Mouse (Mus musculus): Measurements from ENCODE around the gene Degs1. TPM values are rescaled to one million over a fixed set of nuclear protein-coding genes. Genes with fewer than 3 reads are reported as not detected.

Degs1 gene
- polyA plus RNA-seq, 1 experiment from 2014 or later, result 68.0 TPM

DNA sequence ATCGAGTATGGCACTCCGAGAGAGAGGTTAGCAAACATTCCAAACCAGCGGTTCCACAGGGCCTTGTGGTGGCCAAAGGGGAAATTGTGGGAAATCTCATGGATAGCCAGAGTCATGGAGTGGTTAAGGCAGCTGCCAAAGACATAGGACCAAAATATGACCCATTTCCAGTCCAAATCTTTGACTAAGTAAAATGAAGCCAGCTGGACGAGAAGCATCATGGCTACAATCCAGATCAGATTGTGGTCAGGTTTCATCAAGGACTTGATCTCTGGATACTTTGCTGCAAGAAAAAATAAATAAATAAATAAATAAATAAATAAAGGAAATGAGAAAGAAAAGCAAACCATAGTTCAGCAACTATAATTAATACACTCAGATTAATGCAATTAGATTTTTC lies 3.2 kb downstream of the Degs1 start:
- peaks cover 39% of the 10 kb centered on the region for H3K36me3 ChIP-seq
- H3K27me3 ChIP-seq (replicated peaks), result no peaks in the 10 kb centered on the region
- no peak for ATAC-seq (ENCODE audit: low FRiP score, low read depth)
- H3K9ac ChIP-seq, result no peak overlapping the region
- H3K4me3 ChIP-seq, result no peak overlapping the region
- H3K4me1 ChIP-seq, result peaks cover 16% of the 10 kb centered on the region
- no peak overlapping the region for H3K4me2 ChIP-seq (replicated peaks)
- WGBS, result 96% methylated on average over 4 of the region's 4 CpGs
- H3K9me3 ChIP-seq, result no peaks in the 10 kb centered on the region
- no peak overlapping the region for H3K27ac ChIP-seq

DNA sequence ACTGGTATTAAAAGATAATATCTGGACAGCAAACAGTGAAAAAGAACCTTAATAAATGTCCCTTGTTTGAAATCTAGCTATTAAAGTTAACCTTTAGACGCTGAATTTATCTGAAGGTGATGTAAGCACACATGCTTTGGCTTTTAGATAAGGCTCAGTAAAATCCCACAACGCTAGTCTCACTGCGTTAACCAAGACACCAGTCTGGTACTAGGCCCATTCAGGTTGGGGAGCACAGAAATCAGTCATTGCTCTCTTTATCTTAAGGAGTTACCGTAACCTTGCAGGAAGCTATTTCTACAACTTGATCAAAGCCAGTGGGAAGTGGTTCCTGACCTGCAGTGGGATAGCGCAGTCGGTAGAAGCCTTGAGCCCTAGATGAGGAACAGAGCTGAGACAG lies 7.5 kb downstream of the Degs1 start:
- Histone ChIP-seq H3K4me3 (no peak overlapping the region), H3K9me3 (no peaks in the 10 kb centered on the region), H3K4me2 (replicated peaks) (no peak overlapping the region), H3K4me1 (no peaks in the 10 kb centered on the region), H3K27ac (no peak overlapping the region), H3K9ac (no peak overlapping the region), H3K36me3 (peaks cover 40% of the 10 kb centered on the region), H3K27me3 (replicated peaks) (no peaks in the 10 kb centered on the region)
- ATAC-seq (ENCODE audit: low FRiP score, low read depth), result no peak
- WGBS, result 97% methylated on average over 6 of the region's 6 CpGs

DNA sequence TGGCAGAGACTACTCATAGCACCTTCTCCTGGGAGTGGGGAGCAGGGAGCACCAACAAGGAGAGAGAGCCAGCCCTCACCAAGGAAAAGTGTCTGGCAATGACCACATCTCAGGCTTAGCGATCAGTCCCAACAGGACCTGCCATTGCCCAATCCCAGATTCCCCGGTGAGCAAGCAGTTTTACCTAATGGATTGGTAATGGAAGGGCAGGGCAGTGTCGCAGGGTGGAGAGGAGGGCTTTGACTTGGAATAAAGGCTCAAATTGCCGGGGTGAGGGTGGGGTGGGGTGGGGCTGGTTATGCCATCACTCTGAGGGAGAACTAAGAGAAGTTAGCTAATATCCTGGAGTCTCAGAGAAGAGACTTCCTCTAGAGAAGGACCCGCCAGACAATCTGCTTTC lies 11.0 kb downstream of the Degs1 start:
- Histone ChIP-seq H3K9me3 (no peaks in the 10 kb centered on the region), H3K4me3 (no peak overlapping the region), H3K27ac (no peak overlapping the region), H3K9ac (no peak overlapping the region), H3K4me1 (no peaks in the 10 kb centered on the region), H3K36me3 (peaks cover 17% of the 10 kb centered on the region), H3K4me2 (replicated peaks) (no peak overlapping the region), H3K27me3 (replicated peaks) (no peaks in the 10 kb centered on the region)
- ATAC-seq (ENCODE audit: low FRiP score, low read depth), result no peak
- WGBS, result 69% methylated on average over 5 of the region's 5 CpGs

DNA sequence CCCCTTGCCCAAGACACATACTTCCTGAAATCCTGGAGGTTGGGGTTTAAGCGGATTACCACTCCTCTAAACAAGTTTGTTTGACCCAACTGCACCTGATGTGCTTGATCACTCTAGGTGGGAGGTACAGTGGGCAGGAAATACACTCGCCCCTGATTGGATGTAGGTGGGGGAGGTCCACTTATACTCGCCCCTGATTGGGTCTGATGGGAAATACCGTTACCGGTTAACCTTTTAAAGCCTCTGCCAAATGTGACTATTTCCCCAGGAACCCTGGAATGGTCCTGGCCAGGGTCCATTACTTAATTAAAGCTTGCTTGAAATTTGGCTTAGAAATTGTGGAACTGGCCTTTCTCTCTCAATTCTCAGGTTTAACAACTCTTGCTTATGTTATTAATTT lies 11.5 kb downstream of the Degs1 start:
- Histone ChIP-seq H3K27ac (no peak overlapping the region), H3K9ac (no peak overlapping the region), H3K27me3 (replicated peaks) (no peaks in the 10 kb centered on the region), H3K4me2 (replicated peaks) (no peak overlapping the region), H3K4me3 (no peak overlapping the region), H3K9me3 (no peaks in the 10 kb centered on the region), H3K36me3 (peaks cover 15% of the 10 kb centered on the region), H3K4me1 (no peaks in the 10 kb centered on the region)
- 90% methylated on average over 5 of the region's 5 CpGs for WGBS
- no peak for ATAC-seq (ENCODE audit: low FRiP score, low read depth)

DNA sequence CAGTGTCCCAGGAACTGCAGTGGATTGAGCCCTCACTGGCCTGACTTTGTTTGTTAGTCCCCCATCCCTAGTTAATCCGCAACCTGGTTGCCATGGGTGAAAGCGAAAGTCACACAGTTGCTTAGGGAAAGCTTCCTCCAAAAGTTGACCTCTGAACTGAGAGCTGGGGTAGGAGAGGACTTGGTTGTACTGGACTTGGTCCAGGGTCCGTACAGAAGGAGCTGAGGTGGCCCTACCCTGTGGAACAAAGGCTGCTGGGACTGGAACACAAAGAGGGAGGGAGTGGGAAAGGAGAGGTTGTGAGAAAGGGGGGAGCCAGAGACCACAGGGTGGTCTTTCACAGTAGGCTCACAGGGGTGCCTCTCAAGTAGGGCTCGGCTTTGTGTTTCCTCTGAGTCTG lies 14.3 kb downstream of the Degs1 start:
- Histone ChIP-seq H3K27me3 (replicated peaks) (no peaks in the 10 kb centered on the region), H3K36me3 (no peaks in the 10 kb centered on the region; the same call in 1 of the 2 replicates), H3K9me3 (no peaks in the 10 kb centered on the region), H3K4me3 (no peak overlapping the region), H3K27ac (no peak overlapping the region), H3K9ac (no peak overlapping the region), H3K4me1 (no peaks in the 10 kb centered on the region), H3K4me2 (replicated peaks) (no peak overlapping the region)
- ATAC-seq (ENCODE audit: low FRiP score, low read depth), result no peak
- 58% methylated on average over 4 of the region's 4 CpGs for WGBS

DNA sequence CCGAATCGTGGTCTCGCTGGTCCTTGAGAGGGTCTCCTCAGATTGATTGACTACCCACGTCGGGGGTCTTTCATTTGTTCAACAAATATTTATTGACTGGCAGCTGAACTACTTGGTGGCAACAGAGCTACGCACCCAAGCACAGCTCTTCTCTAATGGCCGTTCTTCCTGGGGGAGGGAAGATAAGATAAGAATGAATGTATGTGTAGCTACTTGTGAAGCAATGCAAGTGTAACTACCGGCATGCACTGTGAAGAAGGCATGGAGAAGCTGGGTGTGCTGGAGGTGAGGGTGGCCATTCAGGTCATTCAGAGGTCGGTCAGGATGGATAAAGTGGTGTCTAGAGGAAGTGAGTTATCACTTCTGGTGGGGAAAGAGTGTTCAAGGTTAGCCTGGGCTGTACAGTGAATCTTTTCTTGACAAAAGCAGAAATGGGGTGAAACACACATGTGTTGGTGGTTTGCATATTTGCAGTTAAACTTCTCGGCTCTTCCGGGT lies 16.5 kb downstream of the Degs1 start:
- H3K9me3 ChIP-seq, result no peaks in the 10 kb centered on the region
- H3K27me3 ChIP-seq (replicated peaks), result no peaks in the 10 kb centered on the region
- H3K4me3 ChIP-seq, result no peak overlapping the region
- no peak overlapping the region for H3K4me2 ChIP-seq (replicated peaks)
- 89% methylated on average over 11 of the region's 11 CpGs for WGBS
- no peak overlapping the region for H3K27ac ChIP-seq
- H3K36me3 ChIP-seq, result no peaks in the 10 kb centered on the region
- no peak overlapping the region for H3K9ac ChIP-seq
- no peak for ATAC-seq (ENCODE audit: low FRiP score, low read depth)
- no peaks in the 10 kb centered on the region for H3K4me1 ChIP-seq

DNA sequence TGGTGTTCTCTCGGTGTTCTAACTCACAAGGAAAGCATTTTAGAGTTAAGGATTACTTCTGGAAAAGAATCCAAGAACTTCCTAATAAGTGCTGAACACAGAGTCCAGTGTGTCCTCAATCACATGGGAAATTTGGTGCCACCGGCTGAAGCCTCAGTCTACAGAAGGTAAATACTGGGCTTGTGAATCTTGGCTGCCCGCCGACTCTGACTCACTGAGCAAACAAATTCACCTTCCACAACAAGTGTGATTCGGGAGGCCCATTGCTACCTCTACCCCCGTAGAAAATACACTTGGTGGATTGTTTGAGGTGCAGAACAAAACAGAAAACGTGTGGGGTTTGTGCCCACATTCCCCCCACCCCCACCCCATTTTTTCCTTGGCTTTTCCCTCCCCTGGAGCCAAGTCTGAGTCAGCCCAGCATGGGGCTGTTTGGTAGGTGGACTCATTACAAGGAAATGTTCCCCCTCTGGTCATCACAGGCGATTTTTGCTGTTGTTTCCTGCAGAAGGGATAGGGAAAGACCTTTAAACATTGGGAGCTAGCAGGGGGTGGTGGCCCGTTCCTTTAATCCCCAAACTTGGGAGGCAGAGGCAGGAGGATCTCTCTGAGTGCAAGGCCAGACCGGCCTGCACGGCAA lies 26.4 kb downstream of the Degs1 start:
- Histone ChIP-seq H3K4me3 (no peak overlapping the region), H3K36me3 (no peaks in the 10 kb centered on the region), H3K27me3 (replicated peaks) (no peaks in the 10 kb centered on the region), H3K4me1 (no peaks in the 10 kb centered on the region), H3K27ac (no peak overlapping the region), H3K9ac (no peak overlapping the region), H3K4me2 (replicated peaks) (no peak overlapping the region), H3K9me3 (no peaks in the 10 kb centered on the region)
- no peak for ATAC-seq (ENCODE audit: low FRiP score, low read depth)
- WGBS, result 86% methylated on average over 11 of the region's 11 CpGs

DNA sequence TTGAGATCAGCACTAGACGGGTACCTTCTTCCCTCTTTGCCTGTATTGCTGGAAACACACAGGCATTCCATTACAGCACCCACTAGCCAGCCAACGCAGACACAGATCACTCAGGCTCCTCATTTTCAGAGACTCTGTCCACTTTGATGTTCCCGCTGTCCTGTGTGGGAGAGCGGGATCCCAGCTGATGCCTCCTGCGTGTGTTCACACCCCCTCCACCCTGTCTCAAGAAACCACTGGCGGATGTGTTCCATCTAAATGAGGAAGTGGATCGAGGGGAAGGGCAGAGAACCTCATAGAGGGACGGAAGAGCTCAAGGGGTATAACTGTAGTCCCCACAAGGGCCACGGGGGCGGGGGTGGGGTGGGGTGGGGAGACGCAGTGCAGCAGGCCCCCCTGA lies 27.6 kb downstream of the Degs1 start:
- Histone ChIP-seq H3K4me1 (no peaks in the 10 kb centered on the region), H3K27me3 (replicated peaks) (no peaks in the 10 kb centered on the region), H3K27ac (no peak overlapping the region), H3K9ac (no peak overlapping the region), H3K4me2 (replicated peaks) (no peak overlapping the region), H3K4me3 (no peak overlapping the region), H3K36me3 (no peaks in the 10 kb centered on the region), H3K9me3 (no peaks in the 10 kb centered on the region)
- WGBS, result 90% methylated on average over 11 of the region's 11 CpGs
- no peak for ATAC-seq (ENCODE audit: low FRiP score, low read depth)

DNA sequence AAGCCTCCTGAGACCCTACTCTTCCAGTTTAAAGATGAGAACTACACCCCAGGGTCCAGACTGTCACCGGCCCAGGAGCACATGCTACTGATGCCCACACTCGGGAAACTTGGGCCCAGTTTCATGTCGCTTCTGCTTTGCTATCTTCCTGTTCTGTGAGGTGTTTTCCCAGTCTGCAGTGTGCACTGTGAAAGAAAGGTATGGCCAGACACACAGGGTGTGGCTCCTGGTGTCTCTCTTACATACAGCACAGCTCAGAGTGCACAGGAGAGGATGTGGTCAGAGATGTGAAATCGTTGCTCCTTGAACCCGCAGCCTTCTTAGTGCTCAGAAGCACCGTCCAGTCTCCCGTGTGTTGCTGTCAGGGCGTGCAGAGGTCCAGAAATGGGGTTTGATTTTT lies 28.0 kb downstream of the Degs1 start:
- Histone ChIP-seq H3K27me3 (replicated peaks) (no peaks in the 10 kb centered on the region), H3K36me3 (no peaks in the 10 kb centered on the region), H3K9ac (no peak overlapping the region), H3K4me2 (replicated peaks) (no peak overlapping the region), H3K4me1 (no peaks in the 10 kb centered on the region), H3K4me3 (no peak overlapping the region), H3K27ac (no peak overlapping the region), H3K9me3 (no peaks in the 10 kb centered on the region)
- no peak for ATAC-seq (ENCODE audit: low FRiP score, low read depth)
- WGBS, result 91% methylated on average over 8 of the region's 8 CpGs

DNA sequence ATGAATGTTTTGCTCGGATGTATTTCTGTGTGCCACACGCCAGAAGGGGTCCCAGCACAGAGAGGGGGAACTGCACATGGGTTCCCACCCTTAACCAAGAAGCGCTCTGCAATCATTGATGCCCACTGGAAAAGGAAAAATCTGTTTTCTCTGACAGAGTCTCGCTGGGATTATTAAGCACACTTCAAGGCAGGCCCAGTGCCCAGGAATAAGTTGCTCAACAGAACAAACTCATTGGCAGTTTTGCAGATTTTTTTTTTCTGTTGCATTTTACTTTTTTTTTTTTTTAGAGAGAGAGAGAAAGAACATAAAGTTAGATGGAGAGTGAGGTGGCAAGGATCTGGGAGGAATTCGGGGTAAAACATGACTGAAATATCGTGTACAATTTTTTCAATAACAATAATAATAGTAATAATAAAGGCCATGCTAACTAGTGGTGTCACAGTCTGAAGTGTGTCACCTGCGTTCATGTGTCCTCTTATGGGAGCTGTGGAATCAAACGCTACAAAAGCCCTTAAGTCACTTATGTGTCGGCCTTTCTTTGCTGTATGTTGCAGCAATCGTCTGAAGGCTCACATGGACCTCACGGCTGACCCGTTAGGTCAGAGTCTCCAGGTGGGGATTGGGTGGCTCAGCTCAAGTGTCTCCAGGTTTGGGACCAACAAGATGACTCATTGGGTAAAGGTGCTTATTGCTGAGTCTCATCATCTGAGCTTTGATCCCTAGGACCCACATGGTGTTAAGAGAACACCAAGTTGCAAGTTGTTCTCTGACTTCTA lies 28.7 kb downstream of the Degs1 start:
- no peak overlapping the region for H3K27ac ChIP-seq
- H3K27me3 ChIP-seq (replicated peaks), result no peaks in the 10 kb centered on the region
- WGBS, result 92% methylated on average over 12 of the region's 12 CpGs
- no peaks in the 10 kb centered on the region for H3K4me1 ChIP-seq
- no peak overlapping the region for H3K4me2 ChIP-seq (replicated peaks)
- no peak overlapping the region for H3K9ac ChIP-seq
- ATAC-seq (ENCODE audit: low FRiP score, low read depth), result no peak
- H3K9me3 ChIP-seq, result no peaks in the 10 kb centered on the region
- H3K36me3 ChIP-seq, result no peaks in the 10 kb centered on the region
- H3K4me3 ChIP-seq, result no peak overlapping the region

DNA sequence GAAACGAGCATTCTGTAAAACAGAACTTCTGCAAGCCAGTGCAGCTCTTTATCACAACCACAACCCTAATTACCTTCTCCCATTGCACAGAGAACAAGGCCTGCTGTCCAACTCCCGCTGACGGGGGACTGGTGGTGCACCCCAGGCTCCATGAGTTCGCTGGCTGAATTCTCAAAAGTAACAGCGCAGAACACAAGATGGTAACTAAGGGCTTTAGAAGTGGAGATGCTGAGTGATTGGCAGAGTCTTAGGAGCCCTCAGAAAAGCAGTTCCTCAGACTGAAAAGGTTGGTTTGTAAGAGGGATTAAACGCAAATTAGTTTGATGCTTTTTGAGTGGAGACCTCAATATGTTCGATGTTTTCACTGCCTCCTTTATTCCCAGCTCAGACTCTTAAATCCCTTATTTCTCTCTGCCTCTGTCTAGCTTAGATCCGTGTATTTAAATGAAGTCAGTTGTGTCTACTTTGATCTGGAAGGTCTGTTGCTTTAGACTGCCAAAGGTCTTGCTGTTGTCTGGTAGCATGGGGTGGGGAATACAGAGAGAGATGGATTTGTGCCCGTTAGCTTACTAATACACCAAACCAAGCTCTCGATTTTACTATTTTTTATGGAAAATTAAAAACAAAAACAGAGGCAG lies 30.0 kb downstream of the Degs1 start:
- Histone ChIP-seq H3K36me3 (no peaks in the 10 kb centered on the region), H3K4me1 (no peaks in the 10 kb centered on the region), H3K27ac (no peak overlapping the region), H3K27me3 (replicated peaks) (no peaks in the 10 kb centered on the region), H3K4me3 (no peak overlapping the region), H3K4me2 (replicated peaks) (no peak overlapping the region), H3K9ac (no peak overlapping the region), H3K9me3 (no peaks in the 10 kb centered on the region)
- ATAC-seq (ENCODE audit: low FRiP score, low read depth), result no peak
- WGBS, result 85% methylated on average over 10 of the region's 10 CpGs

DNA sequence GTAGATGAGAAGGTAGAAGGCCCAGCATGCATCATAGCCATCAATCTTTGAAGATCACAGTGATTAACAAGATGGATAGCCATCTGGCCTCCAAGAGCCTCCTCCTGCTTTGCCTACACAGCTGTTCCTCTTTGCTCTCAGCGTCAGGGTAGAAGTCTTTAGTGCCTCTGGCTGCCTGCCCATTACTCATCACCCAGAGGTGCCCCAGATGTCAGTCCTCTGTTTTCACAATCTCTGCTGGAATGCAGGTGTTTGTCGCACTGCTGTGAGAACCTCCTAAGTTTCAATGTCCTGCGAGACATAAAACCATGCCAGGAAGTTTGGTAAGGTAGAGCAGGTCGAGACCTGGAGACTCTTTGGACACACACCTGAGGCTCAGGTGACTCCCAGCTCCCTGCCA lies 31.9 kb downstream of the Degs1 start:
- Histone ChIP-seq H3K4me1 (no peaks in the 10 kb centered on the region), H3K4me2 (replicated peaks) (no peak overlapping the region), H3K36me3 (no peaks in the 10 kb centered on the region), H3K9me3 (no peaks in the 10 kb centered on the region), H3K4me3 (no peak overlapping the region), H3K9ac (no peak overlapping the region), H3K27me3 (replicated peaks) (no peaks in the 10 kb centered on the region), H3K27ac (no peak overlapping the region)
- ATAC-seq (ENCODE audit: low FRiP score, low read depth), result no peak
- WGBS, result 70% methylated on average over 4 of the region's 4 CpGs

Measured in neural tube, embryonic 12.5 days (tissue).